Mouse (Mus musculus) limb, embryonic 12.5 days (tissue): ENCODE data around the gene Bicdl2. TPM values are rescaled to one million over a fixed set of nuclear protein-coding genes. Genes with fewer than 3 reads are reported as not detected.
A peak's percentile ranks its signal among the peaks of the same experiment; 100 is the strongest.

ENCODE experiments used
- ATAC-seq: fragments of 200-750 bp; cut with Nextera tagmentation; 2 replicates; pipeline ENCODE4 v1.8.0; 2017; ENCODE audit warnings: low read depth, moderate TSS enrichment; ENCODE audit not compliant: insufficient number of reproducible peaks, insufficient read depth, low FRiP score, low TSS enrichment
- H3K27ac ChIP-seq: fragments of 300-500 bp; sonication (generic); 2 replicates; pipeline ENCODE4 v1.5.1; 2016; ENCODE audit warnings: mild to moderate bottlenecking, moderate library complexity
- H3K27me3 ChIP-seq: fragments of 300-500 bp; sonication (generic); 2 replicates; pipeline ENCODE4 v1.6.1; 2016; ENCODE audit warnings: mild to moderate bottlenecking, moderate library complexity
- H3K36me3 ChIP-seq: fragments of 300-500 bp; sonication (generic); 2 replicates; pipeline ENCODE4 v1.6.1; 2016; ENCODE audit warnings: mild to moderate bottlenecking, moderate library complexity
- H3K4me1 ChIP-seq: fragments of 300-500 bp; sonication (generic); replicated peaks from 2 replicates; pipeline ENCODE4 v1.6.1; 2016
- H3K4me2 ChIP-seq: fragments of 300-500 bp; sonication (generic); 2 replicates; pipeline ENCODE4 v1.6.1; 2016; ENCODE audit warnings: mild to moderate bottlenecking, moderate library complexity
- H3K4me3 ChIP-seq: fragments of 300-500 bp; sonication (generic); replicated peaks from 2 replicates; pipeline ENCODE4 v1.5.1; 2016; ENCODE audit warnings: mild to moderate bottlenecking
- H3K9ac ChIP-seq: fragments of 300-500 bp; sonication (generic); replicated peaks from 2 replicates; pipeline ENCODE4 v1.6.1; 2016; ENCODE audit warnings: mild to moderate bottlenecking, moderate library complexity
- H3K9me3 ChIP-seq: fragments of 300-500 bp; sonication (generic); 2 replicates; pipeline ENCODE4 v1.6.1; 2016; ENCODE audit warnings: mild to moderate bottlenecking, moderate library complexity
- WGBS: fragments of 180-500 bp; shearing (Covaris S2); methylation state at CpG from one replicate; pipeline ENCODE4 v1.1.7; 2016; 5-methylcytosine and 5-hydroxymethylcytosine counted together
- polyA plus RNA-seq: library from polyadenylated mRNA; unstranded; fragments of >200 nt; fragmentation: Nextera tagmentation; extraction: Ambion mirVana; gene quantifications from 2 replicates; pipeline ENCODE4 v1.2.1, GENCODE M21; 2016

Gene Bicdl2
- polyA plus RNA-seq, result 1.2 and 1.3 TPM in 2 replicates

DNA sequence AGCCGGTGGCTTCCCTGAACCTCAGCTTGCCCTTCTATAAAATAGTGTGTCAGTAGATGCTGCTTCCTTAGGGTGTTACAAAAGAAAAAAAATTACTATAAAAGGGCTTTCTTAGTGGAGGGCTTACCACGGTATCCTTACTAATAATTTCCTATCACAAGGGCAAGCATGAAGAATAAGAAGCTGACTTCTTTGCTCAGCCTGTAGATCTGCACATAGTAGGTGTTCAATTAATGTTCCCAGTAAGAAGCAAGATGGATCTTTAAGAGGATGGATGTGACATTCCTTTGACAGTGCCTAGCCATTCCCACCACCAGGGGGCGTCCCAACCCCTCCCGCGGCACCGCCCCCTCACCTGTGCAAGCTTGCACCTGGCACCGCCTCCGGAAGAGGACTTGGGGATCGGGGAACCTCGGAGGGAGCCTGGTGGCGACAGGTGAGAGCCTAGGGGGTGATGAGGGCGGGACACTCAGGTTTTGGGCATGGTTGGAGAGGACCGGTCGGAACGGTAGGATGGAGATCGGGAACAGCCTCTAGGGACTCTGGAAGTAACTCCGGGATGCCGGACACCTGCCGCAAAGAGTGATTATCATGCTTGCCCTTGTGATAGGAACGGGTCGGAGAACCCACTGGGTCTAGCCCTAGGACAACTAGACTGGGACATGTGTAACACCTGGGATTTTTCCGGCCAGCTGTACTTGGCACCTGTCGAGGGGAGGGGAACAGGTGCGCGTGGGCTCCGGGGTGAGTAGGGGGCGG, at the start of gene Bicdl2:
Gene Bicdl2, plus strand, starts transcription at position 390 of the 759 bp plus-strand sequence.
- 0 out of 2 replicates have a peak, but pooled peaks cover 10% of the 10 kb centered on the region for H3K4me1 ChIP-seq
- no peaks in the 10 kb centered on the region for H3K9me3 ChIP-seq
- no peak within 1 kb of the TSS for H3K27ac ChIP-seq
- peak within 1 kb of the TSS; percentile 27 for H3K4me2 ChIP-seq
- H3K27me3 ChIP-seq, result peaks cover 42% of the 10 kb centered on the region
- H3K9ac ChIP-seq, result no peak within 1 kb of the TSS
- WGBS, result 5% methylated on average over 27 of the region's 27 CpGs
- no peaks in the 10 kb centered on the region for H3K36me3 ChIP-seq
- H3K4me3 ChIP-seq, result no peak within 1 kb of the TSS
- no peak for ATAC-seq

GRCm38 (mm10) chr17:23617087-23617486, 43.2 kb upstream of the Bicdl2 start:
- no peak overlapping the region for H3K27ac ChIP-seq
- H3K9ac ChIP-seq, result no peak overlapping the region
- no peaks in the 10 kb centered on the region for H3K4me1 ChIP-seq
- H3K9me3 ChIP-seq, result no peaks in the 10 kb centered on the region
- no peaks in the 10 kb centered on the region for H3K36me3 ChIP-seq
- WGBS, result 60% methylated on average over 9 of the region's 9 CpGs
- no peak for ATAC-seq
- peaks cover 19% of the 10 kb centered on the region; the same call in 1 of the 2 replicates for H3K27me3 ChIP-seq
- H3K4me2 ChIP-seq, result no peak overlapping the region
- H3K4me3 ChIP-seq, result no peak overlapping the region

DNA sequence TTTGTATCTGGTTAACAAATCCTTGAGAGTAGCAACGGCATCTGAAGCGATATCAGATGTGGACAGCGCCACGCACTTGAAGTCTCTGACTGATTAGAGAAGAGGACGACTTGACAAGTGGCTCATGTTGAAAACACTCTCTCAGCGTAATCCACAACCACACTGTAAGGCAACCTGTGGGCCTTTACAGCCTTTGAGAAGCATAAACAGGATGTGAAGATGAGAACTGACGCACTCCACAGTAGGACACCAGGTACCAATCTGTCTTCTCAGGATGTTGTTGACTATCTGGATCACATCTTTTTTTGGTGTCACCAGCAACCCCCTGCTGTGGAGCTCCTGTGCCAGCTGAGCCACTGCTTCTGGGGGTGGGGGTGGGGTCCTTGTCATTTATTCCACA, 40.0 kb upstream of the Bicdl2 start:
- Histone ChIP-seq H3K27me3 (peaks cover 19% of the 10 kb centered on the region), H3K36me3 (no peaks in the 10 kb centered on the region), H3K4me1 (no peaks in the 10 kb centered on the region), H3K4me3 (no peak overlapping the region), H3K9me3 (no peaks in the 10 kb centered on the region), H3K4me2 (no peak overlapping the region), H3K27ac (no peak overlapping the region), H3K9ac (no peak overlapping the region)
- ATAC-seq, result no peak
- 76% methylated on average over 7 of the region's 7 CpGs for whole genome bisulfite sequencing

- Histone ChIP-seq H3K9me3 (no peaks in the 10 kb centered on the region), H3K27me3 (no peaks in the 10 kb centered on the region; the same call in 1 of the 2 replicates), H3K36me3 (no peaks in the 10 kb centered on the region), H3K4me3 (no peak overlapping the region), H3K4me2 (no peak overlapping the region), H3K27ac (no peak overlapping the region), H3K9ac (no peak overlapping the region), H3K4me1 (0 out of 2 replicates have a peak, but pooled peaks cover 7% of the 10 kb centered on the region)
- no peak for ATAC-seq
- 40% methylated on average over 7 of the region's 7 CpGs for WGBS
These were observed 32.5 kb upstream of the Bicdl2 start for GRCm38 (mm10) chr17:23627813-23628212.

- peak overlapping the region; percentile 8 for H3K4me3 ChIP-seq
- H3K27me3 ChIP-seq, result peaks cover under 1% of the 10 kb centered on the region
- no peak overlapping the region for H3K9ac ChIP-seq
- peak overlapping the region; percentile 47 for H3K4me2 ChIP-seq
- WGBS, result 18% methylated on average over 22 of the region's 22 CpGs
- no peak overlapping the region for H3K27ac ChIP-seq
- no peaks in the 10 kb centered on the region for H3K9me3 ChIP-seq
- no peaks in the 10 kb centered on the region for H3K36me3 ChIP-seq
- H3K4me1 ChIP-seq, result 0 out of 2 replicates have a peak, but pooled peaks cover 7% of the 10 kb centered on the region
- ATAC-seq, result peak; percentile 65; the same call in 1 of the 2 replicates
These were observed 29.9 kb upstream of the Bicdl2 start for GRCm38 (mm10) chr17:23630195-23631020.

- peaks cover 6% of the 10 kb centered on the region for H3K27me3 ChIP-seq
- H3K4me1 ChIP-seq, result 0 out of 2 replicates have a peak, but pooled peaks cover 7% of the 10 kb centered on the region
- H3K9me3 ChIP-seq, result no peaks in the 10 kb centered on the region
- ATAC-seq, result peak; percentile 45; the same call in 1 of the 2 replicates
- no peak overlapping the region for H3K4me3 ChIP-seq
- 84% methylated on average over 8 of the region's 8 CpGs for WGBS
- no peak overlapping the region for H3K4me2 ChIP-seq
- no peak overlapping the region for H3K9ac ChIP-seq
- no peak overlapping the region for H3K27ac ChIP-seq
- no peaks in the 10 kb centered on the region for H3K36me3 ChIP-seq
These were observed 29.1 kb upstream of the Bicdl2 start for GRCm38 (mm10) chr17:23631241-23631640.

DNA sequence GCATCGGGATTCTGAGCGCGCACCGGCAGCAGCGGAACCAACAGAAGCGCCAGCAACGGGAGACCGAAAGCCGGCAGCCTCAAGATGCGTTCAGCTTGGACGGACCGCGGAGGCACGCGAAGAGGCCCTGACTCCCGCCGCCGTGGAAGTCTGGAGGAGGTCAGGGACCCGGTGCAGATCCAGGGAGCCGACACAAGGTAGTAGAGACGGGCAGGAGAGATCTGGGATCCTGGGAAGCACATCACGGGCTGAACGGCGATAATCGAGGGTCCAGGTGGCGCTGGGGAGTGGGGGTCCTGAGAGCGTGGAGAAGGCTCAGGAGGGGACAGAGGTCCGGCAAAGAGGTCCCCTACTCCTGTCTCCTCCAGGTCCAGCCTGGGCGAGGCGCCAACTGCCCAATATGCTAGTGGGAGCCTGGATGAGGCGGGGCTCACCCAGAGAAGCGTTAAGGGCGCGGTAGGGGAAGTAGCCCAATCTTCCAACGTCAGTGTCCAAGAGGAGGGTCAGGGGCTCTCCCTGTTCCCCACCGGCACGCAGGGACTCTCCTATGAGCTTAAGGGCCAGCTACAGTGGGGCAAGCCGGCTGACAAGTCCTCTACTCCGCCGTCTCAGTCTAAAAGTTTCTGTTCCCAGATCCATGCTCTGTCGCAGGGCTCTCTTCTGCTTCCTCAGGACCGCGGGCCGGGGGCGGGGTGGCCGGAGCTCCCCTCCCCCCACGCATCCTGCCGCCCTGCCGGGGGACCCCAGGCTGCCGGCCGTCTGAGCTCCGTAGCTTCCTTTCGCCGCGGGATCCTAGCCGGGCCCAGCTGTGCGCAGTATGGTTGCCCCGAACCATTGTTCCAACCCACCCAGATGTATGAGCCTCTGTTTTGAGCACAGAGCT, 15.5 kb upstream of the Bicdl2 start, which contains the start of gene Mmp25:
Gene Mmp25, minus strand, starts transcription at position 665 of the 883 bp plus-strand sequence.
- H3K9me3 ChIP-seq, result no peaks in the 10 kb centered on the region
- peaks cover 36% of the 10 kb centered on the region for H3K27me3 ChIP-seq
- under 1% methylated on average over 56 of the region's 58 CpGs for whole genome bisulfite sequencing
- ATAC-seq, result no peak; the same call in 1 of the 2 replicates
- H3K4me2 ChIP-seq, result peak within 1 kb of the TSS; percentile 87
- peak within 1 kb of the TSS; percentile 64 for H3K9ac ChIP-seq
- H3K4me3 ChIP-seq, result peak within 1 kb of the TSS; percentile 50
- H3K4me1 ChIP-seq, result peaks cover 7% of the 10 kb centered on the region
- no peak within 1 kb of the TSS for H3K27ac ChIP-seq
- H3K36me3 ChIP-seq, result no peaks in the 10 kb centered on the region

- H3K36me3 ChIP-seq, result no peaks in the 10 kb centered on the region
- H3K9me3 ChIP-seq, result no peaks in the 10 kb centered on the region
- H3K27ac ChIP-seq, result no peak overlapping the region
- H3K27me3 ChIP-seq, result peaks cover 36% of the 10 kb centered on the region
- no peak overlapping the region for H3K9ac ChIP-seq
- peaks cover 7% of the 10 kb centered on the region for H3K4me1 ChIP-seq
- ATAC-seq, result no peak
- no peak overlapping the region for H3K4me2 ChIP-seq
- 38% methylated on average over 10 of the region's 10 CpGs for WGBS
- no peak overlapping the region for H3K4me3 ChIP-seq
These were observed 14.4 kb upstream of the Bicdl2 start for GRCm38 (mm10) chr17:23645894-23646293.

DNA sequence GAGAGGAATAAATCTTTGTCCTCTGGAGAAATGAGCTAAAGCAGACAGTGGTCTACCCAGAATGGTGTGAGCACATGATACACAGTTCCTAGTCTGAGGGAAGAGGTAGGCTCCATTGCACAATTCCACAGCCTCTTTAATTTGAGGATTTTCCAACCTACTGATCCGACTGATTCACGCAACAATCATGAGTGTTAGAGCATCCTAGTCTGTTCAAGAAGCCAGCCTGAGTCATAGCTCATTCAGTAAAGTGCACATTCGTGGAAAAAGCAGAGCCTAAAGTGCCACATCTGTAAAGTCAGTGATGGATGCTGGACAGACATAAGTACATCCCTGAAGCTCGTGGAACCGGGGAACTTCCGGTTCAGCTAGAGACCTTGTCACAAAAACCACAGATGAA, 8.9 kb upstream of the Bicdl2 start:
- Histone ChIP-seq H3K27ac (no peak overlapping the region), H3K4me2 (no peak overlapping the region), H3K4me1 (no peaks in the 10 kb centered on the region), H3K9ac (no peak overlapping the region), H3K27me3 (0 out of 2 replicates have a peak, but pooled peaks cover 6% of the 10 kb centered on the region), H3K9me3 (no peaks in the 10 kb centered on the region), H3K36me3 (no peaks in the 10 kb centered on the region), H3K4me3 (no peak overlapping the region)
- 84% methylated on average over 6 of the region's 6 CpGs for WGBS
- no peak for ATAC-seq

DNA sequence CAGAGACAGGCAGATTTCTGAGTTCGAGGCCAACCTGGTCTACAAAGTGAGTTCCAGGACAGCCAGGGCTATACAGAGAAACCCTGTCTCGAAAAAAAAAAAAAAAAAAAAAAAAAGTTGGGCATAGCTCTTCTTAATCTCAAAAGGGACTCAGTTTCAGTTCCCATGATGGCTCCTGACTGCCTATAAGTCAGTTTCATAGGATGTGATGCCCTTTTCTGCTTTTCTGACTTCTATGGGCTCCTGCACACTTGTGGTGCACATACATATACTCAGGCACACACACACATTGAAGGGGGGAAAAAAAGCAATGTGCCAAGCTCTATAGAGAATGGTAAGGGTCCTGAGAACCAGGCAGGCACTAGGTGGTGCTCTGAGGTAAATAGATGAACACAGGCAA, 7.0 kb upstream of the Bicdl2 start:
- ATAC-seq, result no peak
- no peak overlapping the region for H3K27ac ChIP-seq
- no peaks in the 10 kb centered on the region for H3K36me3 ChIP-seq
- no peak overlapping the region for H3K4me2 ChIP-seq
- H3K9me3 ChIP-seq, result no peaks in the 10 kb centered on the region
- no peaks in the 10 kb centered on the region for H3K4me1 ChIP-seq
- no peaks in the 10 kb centered on the region for H3K27me3 ChIP-seq
- WGBS, result 73% methylated on average over 2 of the region's 2 CpGs
- no peak overlapping the region for H3K9ac ChIP-seq
- H3K4me3 ChIP-seq, result no peak overlapping the region
